Mouse (Mus musculus) regulatory T cell (primary cell): ENCODE measurements around the gene Trim66.

Source experiments
- in situ Hi-C: fragments of 300-600 bp; cut with MboI, MseI; formaldehyde crosslinking; loops from one replicate; pipeline ENCODE4 v1.15.1; 2025; ENCODE audit warnings: high pct_unique_total_duplicates

Trim66 gene

DNA sequence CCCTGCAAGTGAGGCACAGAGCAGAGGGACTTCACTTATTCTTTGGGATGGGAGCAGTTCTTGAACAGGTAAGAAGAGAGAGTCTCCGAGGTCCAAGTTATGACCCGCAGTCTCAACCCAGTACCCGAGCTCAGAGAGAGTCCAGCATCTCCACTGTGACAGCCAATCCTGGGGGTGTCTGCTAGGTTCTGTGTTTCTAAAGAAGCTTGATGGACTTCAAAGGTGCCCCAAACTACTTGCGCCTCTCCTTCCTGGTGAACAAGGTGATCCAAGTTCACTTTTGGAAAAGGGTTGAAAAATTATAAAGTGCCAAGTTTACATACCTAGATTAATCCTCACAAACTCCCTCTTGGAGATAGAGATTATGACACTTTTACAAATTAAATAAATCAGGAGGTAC lies at the start of gene Trim66:
Gene Trim66, minus strand, starts transcription at position 101 of the 400 bp plus-strand sequence.
- in situ Hi-C loops = no loop called here

DNA sequence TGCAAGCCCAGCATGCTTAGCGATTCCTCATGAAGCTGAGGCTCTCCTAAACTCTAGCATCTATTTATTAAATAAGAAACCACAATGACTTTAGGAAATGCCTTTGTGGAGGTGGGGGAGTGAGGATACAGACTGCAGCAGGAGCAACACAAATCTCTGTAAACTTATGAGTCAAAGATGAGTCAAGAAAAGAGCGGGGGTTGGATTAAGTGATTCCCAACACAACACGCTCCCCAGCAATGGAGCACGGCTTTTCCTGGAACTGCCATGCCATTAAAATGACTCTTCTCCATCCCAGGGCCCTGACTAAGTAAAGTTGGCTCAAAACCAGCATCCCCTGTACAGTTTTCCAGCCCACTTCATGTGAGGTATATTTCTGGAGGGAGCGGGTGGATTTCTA lies 38.8 kb upstream of the Trim66 start:
- in situ Hi-C loops = no loop called here

DNA sequence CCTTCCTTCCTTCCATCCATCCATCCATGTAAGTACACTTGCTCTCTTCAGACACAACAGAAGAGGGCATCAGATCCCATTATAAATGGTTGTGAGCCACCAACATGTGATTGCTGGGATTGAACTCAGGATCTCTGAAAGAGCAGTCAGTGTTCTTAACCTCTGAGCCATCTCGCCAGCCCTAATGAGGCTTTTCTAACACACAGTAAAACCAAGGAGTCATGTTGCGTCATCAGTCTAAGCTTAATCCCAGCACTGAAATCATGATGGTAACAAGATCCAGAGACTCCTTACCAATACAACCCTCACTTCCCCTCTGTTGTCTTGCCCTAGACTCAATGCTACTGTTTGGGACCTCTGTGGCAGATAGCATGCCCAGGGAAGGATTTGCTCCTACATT lies 38.3 kb upstream of the Trim66 start:
- in situ Hi-C loops = no loop called here

DNA sequence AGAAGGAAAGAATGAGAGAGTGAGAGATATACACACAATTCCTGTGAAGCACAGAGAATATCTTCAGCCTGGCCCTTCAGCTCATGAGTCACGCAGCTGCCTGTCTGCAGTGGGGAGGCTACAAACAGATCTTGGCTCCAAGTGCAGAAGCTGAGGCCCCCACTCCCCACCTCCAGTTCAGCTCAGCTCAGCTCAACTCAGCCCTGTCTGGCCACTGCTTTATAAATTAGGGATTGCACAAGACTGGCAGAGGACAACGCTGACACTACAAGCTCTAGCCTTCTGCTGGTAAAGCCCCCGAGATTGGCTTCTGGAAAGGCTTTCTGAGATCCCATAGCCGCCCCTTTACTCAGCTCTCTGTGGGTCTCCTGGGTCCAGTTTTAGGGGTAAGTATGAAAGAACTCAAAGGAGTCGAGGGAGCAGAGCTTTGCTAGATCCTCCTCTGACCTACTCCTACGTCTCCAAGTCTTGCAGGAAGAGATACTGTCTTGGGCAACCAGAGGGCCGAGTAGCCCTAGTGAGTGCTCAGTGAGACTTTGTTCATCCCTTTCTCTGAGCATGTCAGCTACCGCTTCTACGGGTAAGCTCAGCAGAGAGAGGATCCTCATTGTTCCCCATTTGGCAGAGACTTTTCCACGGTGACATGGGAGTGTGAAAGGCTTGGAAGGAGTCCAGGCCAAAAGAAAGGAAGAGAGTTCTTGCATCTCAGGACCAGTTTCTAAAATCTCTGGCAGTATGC lies 37.5 kb upstream of the Trim66 start:
- in situ Hi-C loops = no loop called here

DNA sequence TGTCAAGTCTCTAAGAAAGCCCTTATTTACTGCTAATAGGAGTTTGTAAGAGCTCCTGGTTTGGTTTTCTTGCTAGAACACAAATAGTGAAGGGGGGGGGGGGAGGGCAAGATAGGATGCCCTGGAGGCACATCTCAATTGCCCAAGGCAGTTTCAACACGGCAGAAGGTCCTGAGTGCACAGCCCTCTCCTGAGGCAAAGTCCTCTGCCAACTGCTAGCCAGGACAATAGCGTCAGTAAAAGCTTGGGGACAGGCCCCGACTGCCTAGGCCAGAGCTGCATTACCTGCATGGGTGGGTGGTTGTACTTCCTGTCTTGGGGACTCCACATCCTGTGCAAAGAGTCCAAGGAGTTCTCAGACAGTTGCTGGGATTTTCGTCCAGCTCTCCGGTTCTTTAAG lies 36.9 kb upstream of the Trim66 start:
- in situ Hi-C loops = no loop called here

DNA sequence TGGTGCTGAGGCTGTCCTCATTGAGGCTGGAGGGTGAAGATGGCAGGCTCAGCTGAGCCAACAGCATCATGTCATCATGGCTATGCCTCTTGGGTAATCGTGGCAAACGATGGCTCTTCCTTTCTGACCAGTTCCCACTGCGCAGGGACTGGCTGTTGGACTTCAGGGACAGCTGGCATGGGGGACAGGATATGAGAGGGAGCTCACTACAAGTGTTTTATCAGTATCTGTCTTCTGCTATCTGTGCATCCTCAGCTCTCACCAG lies 34.4 kb upstream of the Trim66 start:
- in situ Hi-C loops = no loop called here

DNA sequence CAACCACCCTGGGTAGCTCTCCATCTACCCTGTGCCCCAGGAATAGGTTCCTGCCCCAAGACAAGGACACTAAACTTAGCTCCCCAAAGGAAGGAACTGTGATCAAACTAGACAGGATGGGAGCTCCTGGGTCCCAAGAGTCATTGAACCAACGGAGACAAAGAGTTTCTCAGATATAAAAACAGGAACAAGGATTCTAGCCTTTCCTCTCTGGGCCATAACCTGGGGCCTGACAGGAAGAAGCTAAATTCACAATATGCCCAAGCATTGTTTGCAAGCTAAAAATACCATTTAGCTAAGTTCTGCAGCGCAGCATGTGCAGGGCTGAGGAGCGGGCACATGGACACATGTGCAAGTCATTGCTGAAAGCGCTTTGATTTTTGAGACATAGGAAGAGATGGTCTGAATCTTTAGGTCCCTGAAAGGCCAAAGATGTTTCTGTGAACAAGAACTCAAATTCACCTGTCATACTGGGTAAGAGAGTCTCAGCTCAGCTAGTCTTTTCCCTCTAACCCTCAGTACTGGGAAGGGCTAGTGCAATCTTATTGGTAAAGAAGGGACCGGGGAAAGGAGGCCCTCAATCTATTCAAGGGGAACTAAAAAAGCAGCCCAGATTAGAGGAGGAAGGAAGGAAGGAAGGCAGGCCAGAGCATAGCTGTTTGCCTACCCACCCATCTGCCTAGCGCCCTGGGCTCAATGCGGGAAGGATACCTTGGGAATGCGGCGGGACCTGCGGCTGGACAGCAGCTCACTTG lies 33.9 kb upstream of the Trim66 start:
- in situ Hi-C loops = no loop called here

DNA sequence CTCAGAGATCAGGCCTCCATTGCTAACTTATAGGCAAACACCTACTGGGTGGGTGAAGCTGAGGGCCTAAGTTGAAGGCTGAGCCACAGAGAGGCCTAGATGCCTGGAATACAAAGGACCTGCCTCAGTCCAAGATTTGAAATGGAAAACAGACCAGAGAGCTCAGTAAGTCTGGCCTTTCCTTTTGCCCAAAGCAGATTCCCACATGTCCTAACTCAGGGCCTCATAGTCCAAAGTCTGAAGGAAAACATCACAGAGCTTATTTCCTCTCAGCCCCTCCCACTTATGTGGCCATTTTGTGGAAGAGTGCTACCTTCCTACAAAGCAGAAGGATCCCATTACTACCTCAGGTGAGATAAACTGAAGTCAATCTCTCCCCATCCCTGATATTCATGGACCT lies 33.0 kb upstream of the Trim66 start:
- in situ Hi-C loops = no loop called here

DNA sequence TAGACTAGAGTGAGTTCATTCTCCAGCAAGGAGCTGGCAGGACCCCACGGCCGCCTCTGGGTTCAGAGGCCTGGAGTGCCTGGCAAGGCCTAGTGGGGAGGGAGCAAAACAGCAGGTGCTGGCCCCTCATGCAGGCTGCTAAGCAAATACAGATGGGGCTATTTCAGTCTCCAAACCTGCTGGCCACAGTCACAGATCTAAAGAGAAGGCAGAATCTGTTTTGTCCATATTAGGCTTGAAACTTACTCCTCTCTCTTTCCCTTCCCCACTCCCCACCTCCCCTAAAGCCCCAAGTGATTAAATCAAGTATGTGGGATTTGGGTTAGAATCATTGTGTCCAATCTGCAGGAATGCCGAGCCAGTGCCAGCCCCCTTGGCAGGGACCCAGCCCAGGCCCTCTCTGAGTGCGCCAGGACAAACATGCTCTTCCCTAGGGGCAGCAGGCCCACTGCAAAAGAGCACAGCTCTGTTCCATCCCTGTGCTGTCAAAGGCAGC lies 28.6 kb upstream of the Trim66 start:
- in situ Hi-C loops = no loop called here

DNA sequence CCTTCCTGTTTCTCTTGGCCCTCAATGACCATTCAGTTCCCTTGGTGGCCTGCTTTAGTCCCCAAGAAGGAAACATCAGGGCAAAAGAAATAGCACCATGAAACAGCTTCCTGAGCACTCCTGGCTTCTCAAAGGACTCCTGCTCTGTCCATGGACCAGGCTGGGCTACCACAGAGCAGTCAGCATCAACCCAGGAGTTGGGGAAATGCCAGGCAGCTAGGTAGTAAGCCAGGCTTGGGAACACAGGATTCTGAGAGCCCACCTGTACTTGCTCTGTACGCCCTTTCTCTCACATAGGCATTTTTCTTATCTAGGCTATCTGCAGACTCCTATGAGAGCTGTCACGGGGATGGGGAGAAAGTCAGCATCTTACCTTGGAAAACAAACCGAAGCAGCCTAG lies 27.0 kb upstream of the Trim66 start:
- in situ Hi-C loops = no loop called here

DNA sequence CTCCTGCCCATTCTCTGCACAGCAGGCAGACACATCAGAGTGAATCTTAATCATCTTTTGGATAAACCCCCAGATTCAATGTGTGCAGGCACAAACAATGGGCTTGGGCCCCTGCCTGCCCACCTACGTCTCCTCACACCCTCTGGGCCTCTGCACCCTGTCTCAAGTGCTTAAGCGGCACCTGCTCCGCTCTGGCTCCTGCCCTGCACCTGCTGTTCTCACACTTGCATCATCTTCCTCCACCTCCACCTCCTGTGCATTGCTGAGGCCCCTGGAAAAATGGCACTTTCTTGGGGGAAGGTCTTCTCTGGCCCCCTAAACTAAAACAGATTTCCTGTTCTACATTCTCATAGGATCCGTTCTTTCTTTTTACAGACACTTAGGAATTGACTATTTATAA lies 26.0 kb upstream of the Trim66 start:
- in situ Hi-C loops = no loop called here

DNA sequence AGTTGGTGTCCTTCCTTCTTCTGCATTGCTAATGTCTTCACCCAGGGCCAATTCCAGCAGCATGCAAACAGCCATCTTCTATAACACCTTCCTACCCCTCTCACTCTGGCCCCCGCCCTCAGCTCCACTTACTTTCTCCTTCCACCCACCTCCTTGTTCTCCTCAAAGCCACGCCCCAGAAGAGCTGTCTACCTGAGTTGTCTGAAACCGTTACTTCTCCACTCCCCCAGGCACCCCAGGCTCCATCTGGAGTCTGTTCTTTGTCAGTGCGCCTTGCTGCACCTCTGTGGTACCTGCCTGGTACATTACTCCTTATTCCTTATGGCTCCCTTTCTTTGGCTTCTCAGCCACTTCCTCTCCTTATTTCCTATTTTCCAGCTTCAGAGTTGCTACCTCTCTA lies 25.2 kb upstream of the Trim66 start:
- in situ Hi-C loops = no loop called here

DNA sequence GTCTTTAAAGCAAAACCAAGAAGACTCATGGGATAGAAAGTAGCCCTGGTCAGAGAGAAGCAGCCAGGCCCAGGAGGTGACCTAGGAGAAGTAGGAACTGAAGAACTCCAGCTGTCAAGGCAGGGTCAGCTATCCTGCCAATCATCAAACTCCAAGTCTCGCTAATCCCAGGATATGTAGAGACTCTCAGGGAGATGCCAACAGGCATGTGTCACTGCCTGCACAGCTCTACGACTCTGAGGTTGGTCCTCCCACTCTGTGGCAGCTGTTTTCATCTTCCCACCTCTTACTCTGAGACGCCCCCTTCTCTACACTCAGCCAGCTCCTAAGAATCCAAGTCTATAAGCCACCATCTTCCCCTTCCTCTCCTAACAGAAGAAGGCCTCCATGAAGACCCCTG lies 24.8 kb upstream of the Trim66 start:
- in situ Hi-C loops = no loop called here

DNA sequence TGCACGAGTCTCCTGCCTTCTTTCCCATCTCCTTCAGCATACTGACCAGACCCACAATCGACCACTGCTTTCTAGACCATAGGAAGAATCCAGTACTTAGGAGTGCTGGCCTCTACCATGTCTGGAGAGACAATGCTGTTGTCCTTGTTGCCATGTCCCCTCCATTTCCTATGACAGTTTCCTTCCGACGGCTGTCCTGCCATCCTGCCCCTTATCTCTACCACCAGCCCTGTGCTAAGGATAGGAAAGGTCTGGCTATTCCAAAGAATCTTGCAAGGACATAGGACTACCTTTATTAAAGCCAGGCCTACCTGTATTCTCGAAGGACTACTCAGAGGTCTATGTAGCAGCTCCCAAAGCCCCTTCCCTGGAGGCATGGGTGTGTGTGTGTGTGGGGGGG lies 23.6 kb upstream of the Trim66 start:
- in situ Hi-C loops = no loop called here

DNA sequence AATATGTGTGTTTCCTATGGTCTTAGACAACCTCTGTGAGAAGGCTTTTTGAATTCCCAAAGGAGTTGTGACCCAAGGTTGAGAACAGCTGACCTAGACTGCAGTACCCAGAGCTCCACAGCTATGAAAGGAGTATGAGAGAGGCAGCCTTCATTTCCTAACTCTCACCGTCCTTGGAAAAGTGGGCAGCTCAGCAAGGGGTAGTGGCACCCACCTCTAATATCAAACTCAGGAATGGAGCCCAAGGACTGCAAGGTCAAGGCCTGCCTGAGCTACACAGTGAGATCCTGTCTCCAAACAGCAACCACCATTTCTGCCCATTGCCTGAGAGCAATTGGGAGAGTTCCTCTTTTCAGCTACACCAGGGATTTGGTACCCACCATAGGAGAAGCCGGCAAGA lies 21.8 kb upstream of the Trim66 start:
- in situ Hi-C loops = no loop called here

DNA sequence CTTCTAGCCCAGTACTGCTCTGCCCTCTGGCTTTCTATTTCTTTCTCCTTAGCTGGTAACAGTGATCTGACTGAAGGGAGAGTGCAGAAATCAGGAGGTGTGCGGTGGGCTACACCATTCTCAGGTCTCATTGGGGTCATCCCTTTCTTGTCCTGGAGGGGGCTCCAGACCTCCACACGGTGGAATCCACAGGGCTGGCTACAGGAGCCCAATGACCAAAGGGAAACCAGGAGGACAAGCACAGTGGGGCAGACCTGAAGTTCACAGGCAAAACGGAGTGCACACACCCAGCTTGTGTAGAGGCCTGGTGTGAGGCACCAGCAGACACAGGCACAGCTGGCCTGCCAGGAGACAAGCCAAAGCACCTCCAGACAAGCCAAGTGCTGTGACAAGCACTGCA lies 20.4 kb upstream of the Trim66 start:
- in situ Hi-C loops = no loop called here

DNA sequence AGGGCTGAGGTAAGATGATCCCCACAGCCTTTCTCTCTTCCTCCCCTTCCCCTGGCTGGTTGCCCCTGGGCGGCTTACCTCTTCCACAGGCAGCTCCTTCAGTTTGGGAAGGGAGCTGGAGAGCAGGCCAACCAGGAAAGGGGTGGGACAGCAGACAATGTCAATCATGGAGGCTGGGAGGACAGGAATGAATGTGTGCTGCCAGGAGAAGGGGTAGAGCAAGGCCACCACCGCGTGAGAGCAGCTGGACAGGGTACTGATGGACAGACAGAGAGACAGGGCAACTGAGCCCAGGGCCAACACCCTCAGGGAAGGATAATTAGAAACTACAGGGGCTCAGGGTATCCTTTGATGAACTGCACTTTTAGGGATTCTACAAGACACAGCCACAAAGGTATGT lies 19.6 kb upstream of the Trim66 start:
- in situ Hi-C loops = no loop called here

DNA sequence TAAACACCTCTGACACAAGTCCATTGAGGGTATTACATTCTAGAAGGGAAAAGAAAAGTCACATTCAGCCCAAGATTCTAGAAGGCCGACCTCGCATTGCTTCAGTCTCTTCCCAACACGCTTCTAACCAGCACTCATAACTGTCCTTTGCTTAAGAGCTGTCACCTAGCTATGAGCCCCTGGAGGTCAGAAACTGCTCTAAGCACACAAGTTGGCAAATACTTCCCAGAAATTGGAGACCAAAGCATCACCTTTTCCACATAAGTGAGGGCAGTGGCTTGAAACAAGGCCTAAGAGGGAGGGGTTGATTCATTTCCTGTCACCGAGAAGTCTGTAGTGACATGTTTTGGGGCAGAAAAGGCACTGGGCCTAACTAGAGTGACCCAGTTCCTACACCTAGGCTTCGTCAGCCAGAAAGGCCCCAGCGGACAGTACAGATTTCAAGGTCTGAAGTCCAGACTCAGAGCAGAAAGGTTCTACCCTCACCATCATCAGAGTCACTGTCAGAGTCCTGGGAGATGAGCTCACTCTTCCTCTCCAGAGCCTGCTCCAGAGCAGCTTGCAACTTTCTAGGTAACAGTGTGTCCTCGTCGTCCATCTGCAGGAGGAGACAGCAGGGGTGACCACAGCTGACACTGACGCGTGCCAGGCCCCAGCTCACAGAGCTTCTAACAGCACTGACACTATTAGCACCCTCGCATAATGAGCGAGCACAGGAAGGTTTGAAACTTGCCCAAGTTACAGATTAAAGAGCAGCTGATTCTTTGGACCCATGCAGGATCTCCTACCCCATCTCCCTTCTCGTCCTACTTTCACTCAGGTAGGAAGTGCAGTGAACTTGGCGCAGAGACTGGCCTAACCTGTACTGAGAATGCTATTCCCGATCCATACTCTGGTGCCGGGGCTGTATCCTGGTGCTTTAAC lies 18.1 kb upstream of the Trim66 start:
- in situ Hi-C loops = no loop called here

DNA sequence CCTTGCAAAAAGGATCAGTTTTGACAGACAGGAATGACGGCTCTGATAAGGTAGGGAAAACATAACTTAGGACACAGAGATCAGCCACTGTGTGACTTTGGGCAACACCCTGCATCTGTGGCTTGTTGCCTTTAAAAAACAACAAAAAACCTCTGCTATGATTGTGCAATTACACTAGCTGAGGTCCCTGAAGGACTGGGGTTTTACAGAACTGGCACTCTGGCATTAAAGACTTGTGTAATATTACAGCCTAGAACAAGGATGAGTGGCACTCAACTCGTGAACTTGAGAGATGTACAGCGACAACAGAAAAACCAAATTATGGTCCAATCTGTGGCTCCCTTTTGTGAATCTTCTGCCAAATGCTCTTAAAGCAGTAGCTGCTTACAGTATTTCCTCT lies 16.8 kb upstream of the Trim66 start:
- in situ Hi-C loops = no loop called here

DNA sequence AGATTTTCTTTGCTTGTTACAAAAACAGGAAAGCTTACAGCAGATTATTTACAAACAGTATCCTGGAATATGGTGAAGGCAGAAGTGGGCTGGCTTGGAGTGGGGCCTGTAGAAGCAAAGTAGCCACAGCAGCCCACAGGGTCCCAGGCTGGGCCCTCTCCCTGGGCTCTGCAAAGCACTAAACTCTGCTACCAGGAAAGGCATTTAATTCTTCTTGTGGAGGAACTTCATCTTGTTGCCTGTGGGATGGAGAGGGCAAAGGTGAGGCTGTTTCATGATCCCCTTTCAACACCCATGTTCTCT lies 16.5 kb upstream of the Trim66 start:
- in situ Hi-C loops = no loop called here

DNA sequence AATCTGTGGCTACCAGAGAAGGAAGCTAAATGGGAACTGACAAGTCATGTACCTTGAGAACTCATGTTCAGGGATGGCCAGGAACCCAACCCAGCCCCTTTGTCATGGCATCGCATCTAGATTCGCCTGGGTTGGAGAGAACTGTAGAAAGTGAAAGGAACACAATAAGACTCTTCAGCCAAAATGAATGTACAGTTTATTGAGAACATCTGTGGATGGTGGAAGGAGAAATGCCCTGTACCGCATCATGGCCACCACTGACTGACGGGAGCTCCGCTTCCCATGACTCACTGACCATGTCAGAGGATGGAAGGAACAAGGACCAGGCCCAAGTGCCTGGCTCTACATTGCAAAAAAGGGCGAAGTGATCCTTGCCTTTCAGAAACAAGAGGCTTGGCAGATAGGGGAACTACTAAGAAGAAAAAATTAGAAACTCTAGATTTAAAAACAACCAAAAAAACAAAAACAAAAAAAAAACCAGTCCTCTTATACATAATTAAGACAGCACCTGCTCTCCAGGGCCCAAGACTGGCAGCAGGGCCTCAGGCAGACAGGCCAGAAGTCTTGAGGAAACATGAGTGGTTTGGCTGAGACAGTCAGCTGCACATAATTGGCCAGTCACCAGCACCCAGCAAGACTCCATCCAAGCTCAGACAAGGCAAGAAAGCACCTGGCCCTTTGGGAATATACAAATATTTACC lies 16.0 kb upstream of the Trim66 start:
- in situ Hi-C loops = no loop called here

DNA sequence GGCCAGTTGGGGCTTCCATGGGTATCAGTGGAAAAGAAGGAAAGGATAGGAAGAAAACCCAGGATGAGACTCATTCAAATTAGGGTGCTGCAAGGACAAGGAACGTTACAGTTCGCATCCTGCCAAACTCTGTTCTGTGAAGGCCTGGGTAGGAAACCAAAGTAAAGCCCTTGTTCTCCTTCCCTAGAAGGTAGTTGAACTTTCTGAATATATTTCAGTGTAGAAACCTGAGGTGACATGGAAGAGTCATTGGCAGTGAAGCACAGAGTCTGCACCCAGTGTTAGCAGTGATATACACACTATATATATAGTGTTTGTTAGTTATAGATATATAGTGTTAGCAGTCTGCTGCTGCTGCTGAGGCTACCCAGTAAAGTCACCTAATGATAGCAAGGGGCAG lies 15.4 kb upstream of the Trim66 start:
- in situ Hi-C loops = no loop called here
